Mouse (Mus musculus) stomach, embryonic 14.5 days (tissue): ENCODE results near the gene Ramp2. TPM values are rescaled to one million over a fixed set of nuclear protein-coding genes. Genes with fewer than 3 reads are reported as not detected.

Experiments used
- ATAC-seq: fragments of 200-750 bp; cut with Nextera tagmentation; 2 replicates; pipeline ENCODE4 v1.8.0; 2017; ENCODE audit warnings: low read depth, moderate TSS enrichment; ENCODE audit not compliant: insufficient number of reproducible peaks, insufficient read depth, low FRiP score
- H3K27ac ChIP-seq: fragments of 300-500 bp; sonication (generic); 2 replicates; pipeline ENCODE4 v1.5.1; 2014; ENCODE audit warnings: mild to moderate bottlenecking, low read length, moderate library complexity, mixed read lengths
- H3K27me3 ChIP-seq: fragments of 300-500 bp; sonication (generic); 2 replicates; pipeline ENCODE4 v1.6.1; 2014; ENCODE audit warnings: low read length, control low read depth, mixed read lengths; ENCODE audit not compliant: control insufficient read depth, insufficient read depth
- H3K36me3 ChIP-seq: fragments of 300-500 bp; sonication (generic); 2 replicates; pipeline ENCODE4 v1.6.1; 2014; ENCODE audit warnings: mild to moderate bottlenecking, control low read depth, low read length, moderate library complexity, mixed read lengths; ENCODE audit not compliant: control insufficient read depth, insufficient read depth
- H3K4me1 ChIP-seq: fragments of 300-500 bp; sonication (generic); 2 replicates; pipeline ENCODE4 v1.6.1; 2014; ENCODE audit warnings: low read length, control low read depth, mixed read lengths; ENCODE audit not compliant: control insufficient read depth, insufficient read depth
- H3K4me2 ChIP-seq: fragments of 300-500 bp; sonication (generic); replicated peaks from 2 replicates; pipeline ENCODE4 v1.6.1; 2014; ENCODE audit warnings: low read depth, low read length, control low read depth
- H3K4me3 ChIP-seq: fragments of 300-500 bp; sonication (generic); 2 replicates; pipeline ENCODE4 v1.5.1; 2014; ENCODE audit warnings: low read depth, low read length, control low read depth
- H3K9ac ChIP-seq: fragments of 300-500 bp; sonication (generic); replicated peaks from 2 replicates; pipeline ENCODE4 v1.6.1; 2014; ENCODE audit warnings: low read depth, mild to moderate bottlenecking, control low read depth, low read length, moderate library complexity, mixed read lengths
- H3K9me3 ChIP-seq: fragments of 300-500 bp; sonication (generic); 2 replicates; pipeline ENCODE4 v1.6.1; 2016; ENCODE audit warnings: low read depth, low read length, control low read depth; ENCODE audit not compliant: control insufficient read depth
- WGBS: fragments of 180-500 bp; shearing (Covaris S2); extraction: QIAGEN DNeasy Blood & Tissue Kit; methylation state at CpG from one replicate; pipeline ENCODE4 v1.1.7; 2014; 5-methylcytosine and 5-hydroxymethylcytosine counted together
- polyA plus RNA-seq: library from polyadenylated mRNA; unstranded; fragments of >200 nt; fragmentation: Nextera tagmentation; extraction: Ambion mirVana; gene quantifications from 2 replicates; pipeline ENCODE4 v1.2.1, GENCODE M21; 2014

The Ramp2 gene
- polyA plus RNA-seq, 1 experiment from 2014 or later = 128 TPM

- ATAC-seq = no peak
- WGBS = 8% methylated on average over 18 of the region's 18 CpGs
- H3K4me2 ChIP-seq = peak overlapping the region; percentile 36
Observed at GRCm38 (mm10) chr11:101230991-101231871, 14.6 kb upstream of the Ramp2 start.

DNA sequence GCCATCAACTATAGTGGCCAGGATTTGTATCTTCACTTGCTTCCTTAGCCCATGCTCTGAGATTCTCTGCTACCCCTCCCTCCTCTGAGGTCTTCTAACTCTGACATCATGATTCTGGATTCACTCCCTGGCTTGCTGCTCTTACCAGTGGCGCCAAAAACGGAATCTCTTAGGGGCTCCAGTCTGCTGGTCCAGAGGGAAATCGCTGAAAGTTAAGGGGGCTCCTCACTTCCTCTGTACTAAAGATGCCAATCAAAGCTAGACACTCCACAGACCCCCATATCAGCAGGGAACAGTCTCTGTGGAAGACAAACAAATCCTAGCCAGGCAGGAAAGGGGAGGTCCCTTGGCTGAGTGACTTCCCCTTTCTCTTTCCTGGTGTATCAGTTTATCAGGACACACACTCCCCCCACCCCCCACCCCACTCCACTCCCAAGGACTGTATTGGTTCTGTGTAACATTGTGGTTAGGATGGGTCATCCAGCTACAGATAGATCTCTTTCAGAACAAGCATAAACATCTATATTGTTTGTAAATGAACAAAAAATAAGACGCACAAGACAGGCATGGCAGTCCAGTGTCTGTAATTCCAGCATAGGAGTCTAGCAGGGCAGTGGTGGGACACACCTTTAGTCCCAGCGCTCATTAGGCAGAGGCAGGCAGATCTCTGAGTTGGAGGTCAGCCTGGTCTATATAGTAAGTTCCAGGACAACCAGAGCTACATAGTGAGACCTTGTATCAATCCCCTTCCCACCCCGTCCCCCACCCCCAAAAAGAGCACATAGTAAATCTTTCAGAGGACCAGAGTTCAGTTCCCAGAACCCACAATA is 13.6 kb upstream of the Ramp2 start:
- ATAC-seq = peak; percentile 69; the same call in 1 of the 2 replicates
- 37% methylated on average over 6 of the region's 6 CpGs for WGBS
- Histone ChIP-seq H3K4me2 (peak overlapping the region; percentile 36), H3K27ac (peak overlapping the region; percentile 89), H3K9ac (no peak overlapping the region), H3K9me3 (no peaks in the 10 kb centered on the region), H3K27me3 (no peaks in the 10 kb centered on the region), H3K4me1 (peaks cover 18% of the 10 kb centered on the region), H3K4me3 (no peak overlapping the region), H3K36me3 (no peaks in the 10 kb centered on the region)

More at GRCm38 (mm10) chr11:101230991-101231871, 14.6 kb upstream of the Ramp2 start:
- Histone ChIP-seq H3K4me1 (peaks cover 18% of the 10 kb centered on the region), H3K27ac (peak overlapping the region; percentile 89), H3K36me3 (no peaks in the 10 kb centered on the region), H3K9ac (no peak overlapping the region), H3K4me3 (0 out of 2 replicates have a peak overlapping the region, but pooled peaks have one; percentile 6), H3K27me3 (no peaks in the 10 kb centered on the region), H3K9me3 (no peaks in the 10 kb centered on the region)

DNA sequence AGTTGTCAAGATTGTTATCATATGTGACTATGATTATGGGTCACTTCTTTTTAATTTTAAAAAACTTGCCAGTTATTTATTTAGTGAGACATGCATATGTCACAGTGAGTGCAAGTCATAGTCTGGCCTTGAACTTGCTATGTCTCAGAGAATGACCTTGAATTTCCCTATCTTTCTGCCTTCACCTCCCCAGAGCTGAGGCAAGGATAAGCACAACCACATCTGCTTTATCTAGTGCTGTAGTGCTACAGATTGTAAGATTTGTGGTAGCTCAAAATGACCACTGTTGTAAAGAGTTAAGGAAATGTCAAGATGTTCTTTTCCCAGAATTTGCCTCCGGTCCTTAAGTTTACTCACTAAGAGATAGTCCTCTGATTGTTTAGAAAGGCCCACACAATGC is 12.6 kb upstream of the Ramp2 start:
- Histone ChIP-seq H3K9me3 (no peaks in the 10 kb centered on the region), H3K27ac (no peak overlapping the region), H3K9ac (no peak overlapping the region), H3K4me3 (no peak overlapping the region), H3K36me3 (no peaks in the 10 kb centered on the region), H3K4me2 (no peak overlapping the region), H3K4me1 (peaks cover 21% of the 10 kb centered on the region), H3K27me3 (no peaks in the 10 kb centered on the region)
- WGBS = 50% methylated on average over 1 of the region's 1 CpGs
- ATAC-seq = no peak

GRCm38 (mm10) chr11:101234124-101234523 is 11.7 kb upstream of the Ramp2 start:
- no peaks in the 10 kb centered on the region for H3K36me3 ChIP-seq
- H3K4me3 ChIP-seq = no peak overlapping the region
- no peak overlapping the region for H3K9ac ChIP-seq
- H3K27me3 ChIP-seq = no peaks in the 10 kb centered on the region
- no peak overlapping the region for H3K4me2 ChIP-seq
- ATAC-seq = no peak
- peaks cover 23% of the 10 kb centered on the region for H3K4me1 ChIP-seq
- no peak overlapping the region for H3K27ac ChIP-seq
- H3K9me3 ChIP-seq = no peaks in the 10 kb centered on the region

- no peak for ATAC-seq
- no peak overlapping the region for H3K27ac ChIP-seq
- no peaks in the 10 kb centered on the region for H3K9me3 ChIP-seq
- no peak overlapping the region for H3K9ac ChIP-seq
- no peaks in the 10 kb centered on the region for H3K36me3 ChIP-seq
- H3K27me3 ChIP-seq = no peaks in the 10 kb centered on the region
- peaks cover 18% of the 10 kb centered on the region for H3K4me1 ChIP-seq
- H3K4me2 ChIP-seq = no peak overlapping the region
- H3K4me3 ChIP-seq = no peak overlapping the region
Observed at GRCm38 (mm10) chr11:101235429-101235828, 10.4 kb upstream of the Ramp2 start.

- Histone ChIP-seq H3K27ac (no peak overlapping the region), H3K4me2 (no peak overlapping the region), H3K9me3 (no peaks in the 10 kb centered on the region), H3K4me1 (peaks cover 6% of the 10 kb centered on the region), H3K27me3 (no peaks in the 10 kb centered on the region), H3K9ac (no peak overlapping the region), H3K4me3 (no peak overlapping the region), H3K36me3 (no peaks in the 10 kb centered on the region)
- WGBS = 93% methylated on average over 5 of the region's 5 CpGs
- ATAC-seq = no peak
Observed at GRCm38 (mm10) chr11:101236782-101237181, 9.0 kb upstream of the Ramp2 start.

DNA sequence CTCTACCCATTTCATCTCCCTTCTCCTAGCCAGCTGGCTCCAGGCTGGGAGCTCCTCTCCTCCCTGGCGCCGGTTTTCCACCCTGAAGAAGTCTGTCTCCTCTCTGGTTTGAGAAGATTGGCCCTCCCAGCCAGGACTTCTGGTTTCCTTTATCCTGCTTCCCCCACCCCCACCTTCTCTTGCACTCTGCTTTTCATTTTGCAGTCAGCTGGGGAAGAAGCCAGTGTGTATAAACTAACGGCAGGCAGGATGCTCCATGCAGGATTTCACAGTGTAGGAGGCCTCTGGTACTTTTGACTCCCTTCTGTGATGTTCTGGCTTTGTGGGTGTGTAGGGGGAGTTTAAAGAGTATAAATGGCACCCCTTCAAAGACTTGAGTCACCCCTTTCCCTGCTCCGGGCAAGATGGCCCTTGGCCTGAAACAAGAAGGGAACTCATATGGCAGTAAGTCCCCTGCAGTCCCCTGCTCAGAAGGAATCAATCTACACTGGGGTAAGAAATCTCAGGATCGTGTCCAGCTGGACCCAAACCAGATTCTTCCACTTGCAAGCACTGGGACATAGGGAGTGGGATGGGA is 7.7 kb upstream of the Ramp2 start:
- no peak overlapping the region for H3K4me3 ChIP-seq
- H3K27me3 ChIP-seq = no peaks in the 10 kb centered on the region
- ATAC-seq = peak; percentile 69; the same call in 1 of the 2 replicates
- WGBS = 37% methylated on average over 5 of the region's 5 CpGs
- H3K27ac ChIP-seq = peak overlapping the region; percentile 80
- no peaks in the 10 kb centered on the region for H3K9me3 ChIP-seq
- peaks cover 6% of the 10 kb centered on the region for H3K4me1 ChIP-seq
- H3K36me3 ChIP-seq = no peaks in the 10 kb centered on the region
- H3K4me2 ChIP-seq = no peak overlapping the region
- no peak overlapping the region for H3K9ac ChIP-seq

- H3K9ac ChIP-seq = no peak overlapping the region
- peak overlapping the region; percentile 85; the same call in 1 of the 2 replicates for H3K27ac ChIP-seq
- WGBS = 40% methylated on average over 4 of the region's 4 CpGs
Observed at GRCm38 (mm10) chr11:101245071-101245470, 757 bp upstream of the Ramp2 start.

More at GRCm38 (mm10) chr11:101245071-101245470, 757 bp upstream of the Ramp2 start:
- Histone ChIP-seq H3K4me3 (peak overlapping the region; percentile 60; the same call in 1 of the 2 replicates), H3K9me3 (no peaks in the 10 kb centered on the region), H3K4me2 (peak overlapping the region; percentile 93), H3K4me1 (peaks cover 7% of the 10 kb centered on the region; the same call in 1 of the 2 replicates), H3K27me3 (no peaks in the 10 kb centered on the region), H3K36me3 (no peaks in the 10 kb centered on the region)
- ATAC-seq = no peak
